Mouse (Mus musculus): ENCODE data around the gene Ggct.

The Ggct gene

GRCm38 (mm10) chr6:54992734-54993260 lies at the start of gene Ggct:
Gene Ggct, minus strand, starts transcription at chr6:54992950.
- in situ Hi-C loops (cut with MboI) = no loop called here

- in situ Hi-C loops (cut with MboI) = no loop called here
These were observed 47.3 kb upstream of the Ggct start for GRCm38 (mm10) chr6:55040031-55040430.

- in situ Hi-C loops (cut with MboI) = no loop called here
These were observed 46.7 kb upstream of the Ggct start for GRCm38 (mm10) chr6:55039446-55039783.

- in situ Hi-C loops (cut with MboI) = no loop called here
These were observed 46.1 kb upstream of the Ggct start for GRCm38 (mm10) chr6:55038671-55039445.

- in situ Hi-C loops (cut with MboI) = no loop called here
These were observed 45.3 kb upstream of the Ggct start, which contains the start of gene Gars for GRCm38 (mm10) chr6:55037799-55038670. Gene Gars, plus strand, starts transcription at chr6:55038007.

- in situ Hi-C loops (cut with MboI) = no loop called here
These were observed 44.0 kb upstream of the Ggct start for GRCm38 (mm10) chr6:55036731-55037130.

GRCm38 (mm10) chr6:55027642-55028041 lies 34.9 kb upstream of the Ggct start:
- in situ Hi-C loops (cut with MboI) = no loop called here

- in situ Hi-C loops (cut with MboI) = no loop called here
These were observed 29.1 kb upstream of the Ggct start for GRCm38 (mm10) chr6:55021806-55022205.

- in situ Hi-C loops (cut with MboI) = no loop called here
These were observed 25.7 kb upstream of the Ggct start for GRCm38 (mm10) chr6:55018417-55018816.

GRCm38 (mm10) chr6:55016710-55017583 lies 24.2 kb upstream of the Ggct start:
- in situ Hi-C loops (cut with MboI) = no loop called here

GRCm38 (mm10) chr6:55016236-55016635 lies 23.5 kb upstream of the Ggct start:
- in situ Hi-C loops (cut with MboI) = no loop called here

- in situ Hi-C loops (cut with MboI) = no loop called here
These were observed 21.4 kb upstream of the Ggct start for GRCm38 (mm10) chr6:55014184-55014583.

- in situ Hi-C loops (cut with MboI) = no loop called here
These were observed 19.8 kb upstream of the Ggct start for GRCm38 (mm10) chr6:55012516-55012915.

GRCm38 (mm10) chr6:55010330-55011091 lies 17.8 kb upstream of the Ggct start:
- in situ Hi-C loops (cut with MboI) = no loop called here

GRCm38 (mm10) chr6:55009391-55010230 lies 16.9 kb upstream of the Ggct start:
- in situ Hi-C loops (cut with MboI) = no loop called here

GRCm38 (mm10) chr6:55008401-55008800 lies 15.7 kb upstream of the Ggct start:
- in situ Hi-C loops (cut with MboI) = no loop called here

GRCm38 (mm10) chr6:55003559-55003958 lies 10.8 kb upstream of the Ggct start:
- in situ Hi-C loops (cut with MboI) = no loop called here

GRCm38 (mm10) chr6:55002438-55002837 lies 9.7 kb upstream of the Ggct start:
- in situ Hi-C loops (cut with MboI) = no loop called here

GRCm38 (mm10) chr6:55001320-55001719 lies 8.6 kb upstream of the Ggct start:
- in situ Hi-C loops (cut with MboI) = no loop called here

GRCm38 (mm10) chr6:54997726-54998125 lies 5.0 kb upstream of the Ggct start:
- in situ Hi-C loops (cut with MboI) = no loop called here

Measured in mature B cell (primary cell).